13 mouse cellular contexts compared by ENCODE assay signal in genomic region chr6:100396311-100397200, GRCm38 (mm10).
A peak's percentile ranks its signal among the peaks of the same experiment; 100 is the strongest.
DNase-seq lines count a peak whose midpoint lies in the region; ATAC-seq and TF ChIP-seq lines count a peak whose summit lies in the region.
"Had no signal": no experiment of that assay in that cellular context is flagged by ENCODE, and none has a peak within 500 bp of the region (broad histone marks: within the 10 kb centered on the region; RNA-seq: fewer than 3 reads in every experiment).

No protein-coding gene starts in this region.

- no peak for ATAC-seq in midbrain, embryonic 15.5 days (replicated peaks)
- no peak for ATAC-seq in midbrain, embryonic 13.5 days
- peak; percentile 40; the same call in 1 of the 2 replicates for ATAC-seq in hindbrain, postnatal 0 days

- H3K4me3 ChIP-seq in midbrain, embryonic 15.5 days: no peak overlapping the region
- no peak overlapping the region for H3K4me3 ChIP-seq in midbrain, embryonic 13.5 days (replicated peaks)
- no peak overlapping the region for H3K4me3 ChIP-seq in hindbrain, postnatal 0 days (ENCODE audit: low read length)
- H3K4me3 ChIP-seq: embryonic facial prominence, embryonic 13.5 days; gastrocnemius, adult 2 months; myocyte had no signal

- no peaks in the 10 kb centered on the region for H3K9me3 ChIP-seq in midbrain, embryonic 15.5 days
- no peaks in the 10 kb centered on the region for H3K9me3 ChIP-seq in midbrain, embryonic 13.5 days
- no peaks in the 10 kb centered on the region for H3K9me3 ChIP-seq in hindbrain, postnatal 0 days (ENCODE audit: low read length)

- no peak overlapping the region for H3K4me2 ChIP-seq in midbrain, embryonic 15.5 days
- no peak overlapping the region for H3K4me2 ChIP-seq in midbrain, embryonic 13.5 days (replicated peaks)
- H3K4me2 ChIP-seq in hindbrain, postnatal 0 days (ENCODE audit: low read depth, low read length): no peak overlapping the region
- H3K4me2 ChIP-seq: embryonic facial prominence, embryonic 13.5 days had no signal

- peak; percentile 18 for DNase-seq in hindbrain, postnatal 0 days (ENCODE audit: low spot score)
- DNase-seq in left cerebral cortex, adult 18-20 months (ENCODE audit: low spot score in 2 of 2): peak; percentile 42 to 58
- peak; percentile 11 for DNase-seq in right cerebral cortex, postnatal 4 days
- no peak for DNase-seq in thymus, postnatal 10 days (ENCODE audit: low spot score in 2 of 2)
- no peak for DNase-seq in spleen, postnatal 10 days (ENCODE audit: low spot score in 2 of 2)
- DNase-seq: gastrocnemius, adult 2 months; kidney, adult 8-10 months; liver had no signal

- H3K9ac ChIP-seq in midbrain, embryonic 15.5 days: no peak overlapping the region
- H3K9ac ChIP-seq in midbrain, embryonic 13.5 days (replicated peaks): no peak overlapping the region
- no peak overlapping the region for H3K9ac ChIP-seq in hindbrain, postnatal 0 days (replicated peaks; ENCODE audit: low read length)
- H3K9ac ChIP-seq: embryonic facial prominence, embryonic 13.5 days had no signal

- no peak for TF ChIP-seq CTCF in hindbrain, postnatal 0 days (IDR thresholded peaks at IDR 0.05; ENCODE audit: low read depth)

- H3K4me1 ChIP-seq in midbrain, embryonic 15.5 days: peaks cover 3% of the 10 kb centered on the region; the same call in 1 of the 2 replicates
- 0 out of 2 replicates have a peak, but pooled peaks cover 5% of the 10 kb centered on the region for H3K4me1 ChIP-seq in midbrain, embryonic 13.5 days (replicated peaks)
- H3K4me1 ChIP-seq in hindbrain, postnatal 0 days (ENCODE audit: insufficient read depth, low read length): no peaks in the 10 kb centered on the region

- H3K27ac ChIP-seq in midbrain, embryonic 15.5 days: 0 out of 2 replicates have a peak overlapping the region, but pooled peaks have one; percentile 8
- H3K27ac ChIP-seq in midbrain, embryonic 13.5 days: no peak overlapping the region
- H3K27ac ChIP-seq in hindbrain, postnatal 0 days: peak overlapping the region; percentile 36
- H3K27ac ChIP-seq: embryonic facial prominence, embryonic 13.5 days; gastrocnemius, adult 2 months had no signal

- no peaks in the 10 kb centered on the region for H3K36me3 ChIP-seq in midbrain, embryonic 15.5 days (replicated peaks)
- no peaks in the 10 kb centered on the region for H3K36me3 ChIP-seq in midbrain, embryonic 13.5 days
- no peaks in the 10 kb centered on the region for H3K36me3 ChIP-seq in hindbrain, postnatal 0 days (ENCODE audit: insufficient read depth, low read length)
- H3K36me3 ChIP-seq: embryonic facial prominence, embryonic 13.5 days; G1E had no signal

- no peaks in the 10 kb centered on the region for H3K27me3 ChIP-seq in midbrain, embryonic 15.5 days (replicated peaks)
- H3K27me3 ChIP-seq in midbrain, embryonic 13.5 days: no peaks in the 10 kb centered on the region
- H3K27me3 ChIP-seq in hindbrain, postnatal 0 days (ENCODE audit: insufficient read depth, low read length): no peaks in the 10 kb centered on the region
- H3K27me3 ChIP-seq: embryonic facial prominence, embryonic 13.5 days had no signal

- WGBS in midbrain, embryonic 15.5 days: 77% methylated on average over 14 of the region's 14 CpGs
- WGBS in midbrain, embryonic 13.5 days: 83% methylated on average over 14 of the region's 14 CpGs
- 58% methylated on average over 14 of the region's 14 CpGs for WGBS in hindbrain, postnatal 0 days

Comparison
In these comparisons a context has a peak if more than half of its experiments do, and no peak if none do; other contexts are left out.
1. DNase-seq: peak in hindbrain, postnatal 0 days (single experiment), left cerebral cortex, adult 18-20 months (2 of 2) and right cerebral cortex, postnatal 4 days (single experiment); none in thymus, postnatal 10 days (0 of 2) and spleen, postnatal 10 days (0 of 2).